Mouse (Mus musculus): Measurements from ENCODE around the gene Enox1.

DNA sequence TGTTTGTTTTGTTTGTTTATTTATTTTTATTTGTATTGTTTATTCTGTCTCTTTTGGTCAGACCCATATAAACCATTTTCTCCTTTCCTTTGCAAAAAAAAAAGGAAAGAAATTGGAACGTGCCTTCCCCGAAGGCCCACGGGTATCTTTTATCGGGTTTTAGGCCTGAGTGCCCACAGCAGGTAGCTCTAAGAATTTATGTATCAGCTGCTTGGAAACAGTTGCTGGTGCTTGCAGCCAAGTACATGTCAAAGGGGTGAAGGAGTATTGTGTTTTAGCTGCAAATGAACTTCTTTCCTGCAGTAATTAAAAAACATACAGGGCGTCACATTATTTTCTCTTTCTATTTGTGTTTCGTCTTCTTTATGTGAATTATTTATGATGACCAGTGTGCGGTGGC lies 377.6 kb downstream of the Enox1 start:
- TF ChIP-seq POLR2A (IDR thresholded peaks at IDR 0.05; ENCODE audit: low read depth, low read length) (no peak), CTCF (conservative IDR thresholded peaks at IDR 0.05; ENCODE audit: insufficient read depth, insufficient read length, low read depth, low read length) (no peak)

Data from kidney, adult 2 months (tissue).